Mouse (Mus musculus) heart, embryonic 14.5 days (tissue): ENCODE measurements around the gene Igdcc3. TPM values are rescaled to one million over a fixed set of nuclear protein-coding genes. Genes with fewer than 3 reads are reported as not detected.

ENCODE experiments used
- polyA plus RNA-seq: library from polyadenylated mRNA; unstranded; fragments of >200 nt; fragmentation: Nextera tagmentation; extraction: Ambion mirVana; gene quantifications from 2 replicates; pipeline ENCODE4 v1.2.1, GENCODE M21; 2014

Igdcc3 gene
- polyA plus RNA-seq, 1 experiment from 2014 or later = 0.36 TPM

Other genes starting within 250 kb of the Igdcc3 start
- 0.05 TPM in 2 replicates for gene Slc24a1, start 189.6 kb upstream of the Igdcc3 start, polyA plus RNA-seq
- gene Ints14, start 180.3 kb upstream of the Igdcc3 start, polyA plus RNA-seq = 39.0 and 41.1 TPM in 2 replicates
- gene Hacd3, start 119.5 kb upstream of the Igdcc3 start, polyA plus RNA-seq = 50.3 and 52.5 TPM in 2 replicates
- gene Dpp8, start 108.8 kb upstream of the Igdcc3 start, polyA plus RNA-seq = 26.4 and 27.9 TPM in 2 replicates
- 12.3 and 15.7 TPM in 2 replicates for gene Igdcc4, start 39.7 kb upstream of the Igdcc3 start, polyA plus RNA-seq
- gene Parp16, start 54.2 kb downstream of the Igdcc3 start, polyA plus RNA-seq = 4.3 and 5.6 TPM in 2 replicates
- gene Cilp, start 124.0 kb downstream of the Igdcc3 start, polyA plus RNA-seq = not detected in 2 replicates
- gene Clpx, start 153.1 kb downstream of the Igdcc3 start, polyA plus RNA-seq = 49.4 and 52.9 TPM in 2 replicates
- 8.4 and 10.9 TPM in 2 replicates for gene Pdcd7, start 204.9 kb downstream of the Igdcc3 start, polyA plus RNA-seq
- gene Ubap1l, start 219.9 kb downstream of the Igdcc3 start, polyA plus RNA-seq = not detected in 2 replicates